Mouse (Mus musculus): ENCODE results near the gene Eml3. TPM values are rescaled to one million over a fixed set of nuclear protein-coding genes. Genes with fewer than 3 reads are reported as not detected.

Gene Eml3
- polyA plus RNA-seq, 1 experiment from 2014 or later = 24.6 TPM

DNA sequence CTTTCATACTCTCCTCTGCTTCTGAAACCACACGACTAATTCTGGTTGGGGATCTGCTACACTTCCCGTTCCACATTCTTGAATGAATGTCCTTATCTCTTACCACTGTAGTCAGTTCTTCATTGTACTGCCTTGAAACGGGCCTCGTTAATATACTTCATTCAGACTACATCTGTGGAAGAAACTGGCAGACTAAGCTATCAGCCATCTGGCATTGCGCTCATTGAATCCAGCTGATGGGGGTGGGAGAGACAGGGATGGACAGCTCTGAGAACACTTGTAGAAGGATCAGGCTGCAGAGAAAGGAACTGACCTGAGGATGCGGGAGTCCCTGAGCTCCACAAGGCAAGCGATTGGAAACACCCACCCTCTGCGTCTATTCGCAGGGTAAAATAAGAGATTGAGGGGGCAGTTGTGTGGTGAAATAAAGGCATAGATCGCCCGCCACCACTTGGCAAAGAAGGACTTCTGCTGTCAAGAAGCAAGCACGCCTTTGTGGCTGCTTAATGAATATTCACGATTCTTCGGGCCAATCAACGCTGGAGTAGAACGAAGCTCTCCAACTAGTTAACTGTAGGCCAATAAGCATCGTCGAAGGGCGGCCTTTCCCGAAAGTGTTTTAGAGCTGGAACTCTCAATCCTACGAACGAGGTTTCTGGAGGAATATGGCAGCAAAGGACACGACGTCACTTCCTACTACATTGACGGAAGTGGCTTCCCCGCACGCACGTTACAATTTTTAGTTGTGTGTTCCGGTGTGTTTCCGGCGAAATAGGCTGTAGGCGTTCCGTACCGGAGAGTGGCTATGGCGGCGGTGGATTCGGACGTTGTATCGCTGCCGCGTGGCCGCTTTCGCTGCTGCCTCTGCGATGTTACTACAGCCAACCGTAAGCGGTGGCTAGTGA lies 24.0 kb downstream of the Eml3 start, which contains the start of gene Tut1:
Tut1 (plus strand) TSS at position 713 of the 905 bp plus-strand sequence.
- no peaks in the 10 kb centered on the region; the same call in 1 of the 2 replicates for H3K4me1 ChIP-seq (replicated peaks; ENCODE audit: control insufficient read depth, insufficient read depth)
- H3K9me3 ChIP-seq (ENCODE audit: control insufficient read depth, low read length) = no peaks in the 10 kb centered on the region
- TF ChIP-seq EP300 (optimal IDR thresholded peaks at IDR 0.05) = no peak
- peak; percentile 25; the same call in 1 of the 2 replicates for TF ChIP-seq CTCF (IDR thresholded peaks at IDR 0.05; ENCODE audit: low read depth)
- H3K9ac ChIP-seq (ENCODE audit: low read length) = peak within 1 kb of the TSS; percentile 76
- peaks cover 13% of the 10 kb centered on the region for H3K36me3 ChIP-seq (ENCODE audit: control insufficient read depth, insufficient read depth, low read length)
- 2% methylated on average over 46 of the region's 46 CpGs for WGBS
- H3K27ac ChIP-seq (replicated peaks) = peak within 1 kb of the TSS; percentile 85
- DNase-seq (ENCODE audit: low spot score) (peak; percentile 92), ATAC-seq (ENCODE audit: low FRiP score, low TSS enrichment) (peak; percentile 95)
- no peaks in the 10 kb centered on the region for H3K27me3 ChIP-seq (ENCODE audit: control insufficient read depth, insufficient read depth, low read length)
- peak within 1 kb of the TSS; percentile 82 for H3K4me3 ChIP-seq (ENCODE audit: low read depth, low read length)
- H3K4me2 ChIP-seq (replicated peaks; ENCODE audit: low read depth) = peak within 1 kb of the TSS; percentile 89

GRCm38 (mm10) chr19:8954171-8954570 lies 24.8 kb downstream of the Eml3 start:
- Histone ChIP-seq H3K27ac (replicated peaks) (peak overlapping the region; percentile 85), H3K9me3 (ENCODE audit: control insufficient read depth, low read length) (no peaks in the 10 kb centered on the region), H3K27me3 (ENCODE audit: control insufficient read depth, insufficient read depth, low read length) (no peaks in the 10 kb centered on the region), H3K4me1 (replicated peaks; ENCODE audit: control insufficient read depth, insufficient read depth) (no peaks in the 10 kb centered on the region; the same call in 1 of the 2 replicates), H3K4me3 (ENCODE audit: low read depth, low read length) (peak overlapping the region; percentile 82), H3K36me3 (ENCODE audit: control insufficient read depth, insufficient read depth, low read length) (peaks cover 8% of the 10 kb centered on the region), H3K9ac (ENCODE audit: low read length) (peak overlapping the region; percentile 76), H3K4me2 (replicated peaks; ENCODE audit: low read depth) (peak overlapping the region; percentile 89)
- DNase-seq (ENCODE audit: low spot score) = no peak
- no peak for TF ChIP-seq CTCF (IDR thresholded peaks at IDR 0.05; ENCODE audit: low read depth)
- no peak for TF ChIP-seq EP300 (optimal IDR thresholded peaks at IDR 0.05)
- no peak for ATAC-seq (ENCODE audit: low FRiP score, low TSS enrichment)
- WGBS = 5% methylated on average over 9 of the region's 9 CpGs

DNA sequence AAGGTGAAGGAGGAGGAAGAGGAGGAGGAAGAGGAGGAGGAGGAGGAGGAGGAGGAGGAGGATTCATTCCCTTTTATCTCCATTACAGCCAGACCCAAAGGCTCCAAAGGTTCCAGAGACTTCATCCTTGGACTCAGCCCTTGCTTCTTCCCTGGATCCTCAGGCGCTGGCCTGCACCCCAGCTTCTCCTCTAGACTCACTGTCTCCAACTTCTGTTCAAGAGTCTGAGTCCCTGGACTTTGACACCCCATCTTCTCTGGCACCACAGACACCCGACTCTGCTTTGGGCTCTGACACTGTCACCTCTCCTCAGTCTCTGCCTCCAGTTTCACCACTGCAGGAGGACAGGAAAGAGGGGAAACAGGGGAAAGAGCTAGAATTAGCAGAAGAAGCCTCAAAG lies 32.9 kb downstream of the Eml3 start:
- H3K9me3 ChIP-seq (ENCODE audit: control insufficient read depth, low read length) = no peaks in the 10 kb centered on the region
- no peak for TF ChIP-seq EP300 (optimal IDR thresholded peaks at IDR 0.05)
- no peak for TF ChIP-seq CTCF (IDR thresholded peaks at IDR 0.05; ENCODE audit: low read depth)
- no peak overlapping the region for H3K4me3 ChIP-seq (ENCODE audit: low read depth, low read length)
- no peak overlapping the region for H3K4me2 ChIP-seq (replicated peaks; ENCODE audit: low read depth)
- no peak overlapping the region for H3K27ac ChIP-seq (replicated peaks)
- H3K27me3 ChIP-seq (ENCODE audit: control insufficient read depth, insufficient read depth, low read length) = no peaks in the 10 kb centered on the region
- no peak overlapping the region for H3K9ac ChIP-seq (ENCODE audit: low read length)
- no peaks in the 10 kb centered on the region for H3K4me1 ChIP-seq (replicated peaks; ENCODE audit: control insufficient read depth, insufficient read depth)
- peaks cover 18% of the 10 kb centered on the region; the same call in 1 of the 2 replicates for H3K36me3 ChIP-seq (ENCODE audit: control insufficient read depth, insufficient read depth, low read length)
- 97% methylated on average over 2 of the region's 2 CpGs for WGBS
- DNase-seq (ENCODE audit: low spot score) = no peak
- ATAC-seq (ENCODE audit: low FRiP score, low TSS enrichment) = no peak

DNA sequence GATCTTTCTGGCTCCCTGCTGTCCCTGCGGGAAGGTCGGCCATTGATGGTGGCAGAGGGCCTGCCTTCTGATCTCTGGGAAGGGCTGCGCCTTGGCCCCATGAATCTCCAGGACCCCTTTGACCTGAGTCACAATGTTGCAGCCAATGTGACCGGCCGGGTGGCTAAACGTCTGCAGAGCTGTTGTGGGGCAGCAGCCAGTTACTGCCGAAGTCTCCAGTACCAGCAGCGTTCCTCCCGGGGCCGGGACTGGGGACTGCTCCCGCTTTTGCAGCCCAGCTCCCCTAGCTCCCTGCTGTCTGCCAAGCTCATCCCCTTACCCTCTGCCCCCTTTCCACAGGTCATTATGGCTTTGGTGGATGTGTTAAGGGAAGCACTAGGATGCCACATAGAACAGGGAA lies 35.7 kb downstream of the Eml3 start:
- ATAC-seq (ENCODE audit: low FRiP score, low TSS enrichment) = no peak
- peaks cover 17% of the 10 kb centered on the region; the same call in 1 of the 2 replicates for H3K36me3 ChIP-seq (ENCODE audit: control insufficient read depth, insufficient read depth, low read length)
- H3K4me1 ChIP-seq (replicated peaks; ENCODE audit: control insufficient read depth, insufficient read depth) = 0 out of 2 replicates have a peak, but pooled peaks cover 3% of the 10 kb centered on the region
- WGBS = 79% methylated on average over 11 of the region's 11 CpGs
- no peak overlapping the region for H3K4me2 ChIP-seq (replicated peaks; ENCODE audit: low read depth)
- TF ChIP-seq CTCF (IDR thresholded peaks at IDR 0.05; ENCODE audit: low read depth) (no peak), EP300 (optimal IDR thresholded peaks at IDR 0.05) (no peak)
- H3K27ac ChIP-seq (replicated peaks) = peak overlapping the region; percentile 92; the same call in 1 of the 2 replicates
- no peak overlapping the region for H3K9ac ChIP-seq (ENCODE audit: low read length)
- no peaks in the 10 kb centered on the region for H3K9me3 ChIP-seq (ENCODE audit: control insufficient read depth, low read length)
- H3K27me3 ChIP-seq (ENCODE audit: control insufficient read depth, insufficient read depth, low read length) = no peaks in the 10 kb centered on the region
- no peak overlapping the region for H3K4me3 ChIP-seq (ENCODE audit: low read depth, low read length)
- DNase-seq (ENCODE audit: low spot score) = no peak

DNA sequence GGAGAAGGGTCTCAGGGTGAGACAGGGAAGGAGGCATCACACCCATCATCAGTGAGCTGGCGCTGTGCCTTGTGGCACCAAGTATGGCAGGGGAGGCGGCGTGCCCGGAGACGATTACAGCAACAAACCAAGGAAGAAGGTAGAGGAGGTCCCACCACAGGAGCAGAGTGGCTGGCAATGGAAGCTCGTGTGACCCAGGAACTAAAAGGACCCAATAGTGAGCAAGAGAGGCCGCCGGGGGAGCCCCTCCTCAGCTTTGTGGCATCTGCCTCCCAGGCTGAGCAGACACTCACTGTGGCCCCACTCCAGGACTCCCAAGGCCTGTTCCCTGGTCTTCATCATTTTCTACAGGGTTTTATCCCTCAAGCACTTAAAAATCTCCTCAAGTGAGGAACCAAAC lies 36.4 kb downstream of the Eml3 start:
- TF ChIP-seq EP300 (optimal IDR thresholded peaks at IDR 0.05) (no peak), CTCF (IDR thresholded peaks at IDR 0.05; ENCODE audit: low read depth) (peak; percentile 4; the same call in 1 of the 2 replicates)
- H3K27me3 ChIP-seq (ENCODE audit: control insufficient read depth, insufficient read depth, low read length) = no peaks in the 10 kb centered on the region
- no peak for ATAC-seq (ENCODE audit: low FRiP score, low TSS enrichment)
- no peak for DNase-seq (ENCODE audit: low spot score)
- peaks cover 20% of the 10 kb centered on the region for H3K36me3 ChIP-seq (ENCODE audit: control insufficient read depth, insufficient read depth, low read length)
- 0 out of 2 replicates have a peak, but pooled peaks cover 3% of the 10 kb centered on the region for H3K4me1 ChIP-seq (replicated peaks; ENCODE audit: control insufficient read depth, insufficient read depth)
- no peaks in the 10 kb centered on the region for H3K9me3 ChIP-seq (ENCODE audit: control insufficient read depth, low read length)
- peak overlapping the region; percentile 43 for H3K4me3 ChIP-seq (ENCODE audit: low read depth, low read length)
- 62% methylated on average over 8 of the region's 8 CpGs for WGBS
- peak overlapping the region; percentile 69 for H3K9ac ChIP-seq (ENCODE audit: low read length)
- H3K4me2 ChIP-seq (replicated peaks; ENCODE audit: low read depth) = peak overlapping the region; percentile 70
- peak overlapping the region; percentile 92 for H3K27ac ChIP-seq (replicated peaks)

Measured in stomach, postnatal 0 days (tissue).